Mouse (Mus musculus) heart, adult 2 months (tissue): ENCODE data around the gene Ogdh.

Experiments
- CTCF ChIP-seq: fragments of 200-600 bp; IDR thresholded peaks from 2 replicates; pipeline ENCODE4 v1.8.1; 2022; ENCODE audit warnings: antibody characterized with exemption, mild to moderate bottlenecking, moderate library complexity
- EP300 ChIP-seq: fragments of 200-500 bp; IDR thresholded peaks from 2 replicates; pipeline ENCODE4 v1.6.1; 2011; ENCODE audit warnings: low read depth, low read length, control low read depth; ENCODE audit not compliant: insufficient read depth

GRCm38 (mm10) chr11:6256490-6257072 lies 34.9 kb upstream of the Ogdh start:
- TF ChIP-seq EP300 = no peak
- no peak for TF ChIP-seq CTCF
